Comparison of ENCODE assay signal across 29 mouse cellular contexts in genomic region chr12:34677110-34677509, GRCm38 (mm10).
"Had no signal": no experiment of that assay in that cellular context is flagged by ENCODE, and none has a peak within 500 bp of the region (broad histone marks: within the 10 kb centered on the region; RNA-seq: fewer than 3 reads in every experiment).

No protein-coding gene starts in this region.

- H3K4me3 ChIP-seq: heart, embryonic 12.5 days; heart, embryonic 13.5 days; heart, embryonic 15.5 days; hindbrain, embryonic 10.5 days; hindbrain, embryonic 12.5 days; hindbrain, embryonic 13.5 days; hindbrain, embryonic 15.5 days; intestine, embryonic 15.5 days; kidney, embryonic 15.5 days; layer of hippocampus, adult 2 months had no signal

- H3K27ac ChIP-seq: heart, embryonic 13.5 days; heart, embryonic 15.5 days; hindbrain, embryonic 10.5 days; hindbrain, embryonic 12.5 days; hindbrain, embryonic 13.5 days; hindbrain, embryonic 14.5 days; hindbrain, embryonic 15.5 days; hindbrain, postnatal 0 days; intestine, embryonic 15.5 days; kidney, embryonic 15.5 days; kidney, postnatal 0 days; layer of hippocampus, adult 2 months had no signal

- DNase-seq: heart, postnatal 10 days; heart, postnatal 14 days; heart, postnatal 36 days; heart, postnatal 4 days; kidney, adult 11 months; kidney, adult 18-20 months; kidney, adult 2 months; kidney, adult 8-10 months; kidney, adult 9 months; kidney, postnatal 10 days; kidney, postnatal 14 days; kidney, postnatal 25 days; kidney, postnatal 36 days; kidney, postnatal 4 days; layer of hippocampus, adult 9-11 months; layer of hippocampus, postnatal 36 days had no signal
